In genomic region chr13:59431124-59431864, GRCm38 (mm10) we compare ENCODE assay signal across 9 mouse cellular contexts.
DNase-seq lines count a peak whose midpoint lies in the region; ATAC-seq and TF ChIP-seq lines count a peak whose summit lies in the region.
"Had no signal": no experiment of that assay in that cellular context is flagged by ENCODE, and none has a peak within 500 bp of the region (broad histone marks: within the 10 kb centered on the region; RNA-seq: fewer than 3 reads in every experiment).

No protein-coding gene starts in this region.

- 44% methylated on average over 18 of the region's 18 CpGs for WGBS in heart, embryonic 13.5 days
- WGBS in midbrain, embryonic 14.5 days, result 69% methylated on average over 18 of the region's 18 CpGs

- peak overlapping the region; percentile 55 for H3K4me2 ChIP-seq in heart, embryonic 13.5 days
- no peak overlapping the region for H3K4me2 ChIP-seq in midbrain, embryonic 14.5 days (ENCODE audit: low read length)

- no peaks in the 10 kb centered on the region for H3K36me3 ChIP-seq in heart, embryonic 13.5 days
- H3K36me3 ChIP-seq in midbrain, embryonic 14.5 days (ENCODE audit: control insufficient read depth, insufficient read depth, low read length), result no peaks in the 10 kb centered on the region

- no peak overlapping the region for H3K27ac ChIP-seq in heart, embryonic 13.5 days (replicated peaks)
- H3K27ac ChIP-seq in layer of hippocampus, adult 2 months, result peak overlapping the region; percentile 86
- H3K27ac ChIP-seq in midbrain, embryonic 14.5 days (replicated peaks; ENCODE audit: low read depth, low read length), result peak overlapping the region; percentile 45; the same call in 1 of the 2 replicates
- H3K27ac ChIP-seq: liver, embryonic 14.5 days had no signal

- no peak for ATAC-seq in heart, embryonic 13.5 days (ENCODE audit: extremely low read depth, insufficient number of reproducible peaks, low FRiP score, low TSS enrichment)
- ATAC-seq in midbrain, embryonic 14.5 days (ENCODE audit: low FRiP score, low TSS enrichment), result no peak; the same call in 1 of the 2 replicates
- ATAC-seq in megakaryocyte progenitor cell, adult 5-6 weeks (replicated peaks; ENCODE audit: poor library complexity), result no peak

- H3K4me3 ChIP-seq in heart, embryonic 13.5 days, result peak overlapping the region; percentile 29
- H3K4me3 ChIP-seq in layer of hippocampus, adult 2 months, result peak overlapping the region; percentile 54
- H3K4me3 ChIP-seq in midbrain, embryonic 14.5 days (replicated peaks; ENCODE audit: low read depth, low read length), result no peak overlapping the region

- H3K4me1 ChIP-seq in heart, embryonic 13.5 days, result no peaks in the 10 kb centered on the region
- H3K4me1 ChIP-seq in midbrain, embryonic 14.5 days (ENCODE audit: control insufficient read depth, insufficient read depth, low read length), result no peaks in the 10 kb centered on the region

- H3K9me3 ChIP-seq in heart, embryonic 13.5 days, result no peaks in the 10 kb centered on the region; the same call in 1 of the 2 replicates
- no peaks in the 10 kb centered on the region for H3K9me3 ChIP-seq in midbrain, embryonic 14.5 days (ENCODE audit: control insufficient read depth, low read length)

- peak; percentile 23 for DNase-seq in urinary bladder, postnatal 14 days (ENCODE audit: low spot score)
- DNase-seq in urinary bladder, postnatal 25 days (ENCODE audit: low spot score), result no peak
- peak; percentile 53 for DNase-seq in embryo, embryonic 10.5 days (ENCODE audit: low spot score)
- DNase-seq in layer of hippocampus, adult 2 months (ENCODE audit: low spot score in 2 of 2), result peak; percentile 44 to 59
- DNase-seq in midbrain, embryonic 14.5 days, result peak; percentile 66
- no peak for DNase-seq in spleen, postnatal 36 days (ENCODE audit: low spot score in 2 of 2)

- H3K9ac ChIP-seq in heart, embryonic 13.5 days, result no peak overlapping the region
- H3K9ac ChIP-seq in midbrain, embryonic 14.5 days (replicated peaks; ENCODE audit: low read length), result no peak overlapping the region
- H3K9ac ChIP-seq: liver, embryonic 14.5 days had no signal

- no peaks in the 10 kb centered on the region for H3K27me3 ChIP-seq in heart, embryonic 13.5 days (replicated peaks)
- H3K27me3 ChIP-seq in midbrain, embryonic 14.5 days (ENCODE audit: control insufficient read depth, insufficient read depth, low read length), result no peaks in the 10 kb centered on the region

- TF ChIP-seq CTCF in layer of hippocampus, adult 2 months (conservative IDR thresholded peaks at IDR 0.05), result no peak

Comparison
In these comparisons a context has a peak if more than half of its experiments do, and no peak if none do; other contexts are left out.
1. DNase-seq: peak in urinary bladder, postnatal 14 days (single experiment), embryo, embryonic 10.5 days (single experiment), layer of hippocampus, adult 2 months (2 of 2) and midbrain, embryonic 14.5 days (single experiment); none in urinary bladder, postnatal 25 days (single experiment) and spleen, postnatal 36 days (0 of 2).